ENCODE assay signal across 7 mouse cellular contexts in the genomic region with DNA sequence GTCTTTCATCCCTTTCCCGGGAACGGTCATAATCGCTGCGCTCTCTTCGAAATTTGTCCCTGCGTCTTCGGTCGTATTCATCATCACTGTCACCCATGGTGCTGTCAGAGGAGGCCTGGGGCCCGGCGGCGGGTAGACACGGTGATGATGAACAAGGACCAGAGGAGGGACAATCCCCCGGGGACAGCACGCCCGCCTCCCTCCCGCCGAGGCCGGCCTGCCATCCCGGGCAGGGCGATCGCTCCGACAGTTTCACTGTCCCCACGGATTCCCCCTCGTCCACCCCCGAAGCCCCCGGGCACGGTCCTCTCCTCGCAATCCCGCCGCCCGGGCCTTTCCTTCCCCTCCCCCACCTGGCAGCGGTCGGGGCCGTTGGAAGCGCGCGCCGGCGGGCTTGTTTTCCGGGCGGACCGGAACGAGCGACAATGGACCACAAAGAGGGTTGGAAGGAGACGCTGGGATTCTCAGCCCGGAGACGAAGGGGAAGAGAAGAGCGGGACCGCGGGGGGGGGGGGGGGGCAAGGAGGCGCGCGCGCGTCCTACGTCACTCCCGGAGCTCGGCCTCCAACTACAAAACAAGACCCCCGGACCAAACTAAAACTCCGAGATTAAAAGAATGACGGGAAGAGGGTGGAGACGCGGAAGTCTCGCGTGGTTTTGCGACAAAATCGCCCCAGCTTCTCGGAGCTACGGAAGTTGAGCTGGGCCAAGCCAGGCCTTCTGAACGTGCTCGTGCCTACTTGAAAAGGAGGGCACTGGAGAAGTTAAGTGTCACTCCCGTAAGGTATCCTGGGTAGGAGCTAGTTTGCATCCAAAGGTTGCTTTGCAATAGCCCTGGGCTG. TPM values are rescaled to one million over a fixed set of nuclear protein-coding genes. Genes with fewer than 3 reads are reported as not detected.
DNase-seq lines count a peak whose midpoint lies in the region; ATAC-seq and TF ChIP-seq lines count a peak whose summit lies in the region.

A gene (minus strand): TSS at position 604 of the 842 bp plus-strand sequence.

- WGBS in intestine, embryonic 15.5 days, result under 1% methylated on average over 72 of the region's 72 CpGs
- WGBS in midbrain, embryonic 12.5 days, result under 1% methylated on average over 56 of the region's 72 CpGs
- WGBS in small intestine, adult 2 months, result under 1% methylated on average over 68 of the region's 72 CpGs

- peaks cover 32% of the 10 kb centered on the region for H3K4me1 ChIP-seq in intestine, embryonic 15.5 days (replicated peaks)
- peaks cover 34% of the 10 kb centered on the region for H3K4me1 ChIP-seq in midbrain, embryonic 12.5 days
- H3K4me1 ChIP-seq in small intestine, adult 2 months (ENCODE audit: control insufficient read depth, insufficient read depth, insufficient read length, low read length), result peaks cover 7% of the 10 kb centered on the region; the same call in 1 of the 2 replicates

- H3K4me2 ChIP-seq in intestine, embryonic 15.5 days (replicated peaks), result peak within 1 kb of the TSS; percentile 67
- peak within 1 kb of the TSS; percentile 67 for H3K4me2 ChIP-seq in midbrain, embryonic 12.5 days (replicated peaks)

- H3K9me3 ChIP-seq in intestine, embryonic 15.5 days, result no peaks in the 10 kb centered on the region
- H3K9me3 ChIP-seq in midbrain, embryonic 12.5 days, result no peaks in the 10 kb centered on the region

- peak; percentile 92 for DNase-seq in adrenal gland, adult 8-10 months
- DNase-seq in embryo, embryonic 11.5 days (ENCODE audit: low read depth, low spot score), result peak; percentile 91
- peak; percentile 80 to 88 for DNase-seq in gastrocnemius, postnatal 36 days
- peak; percentile 93 for DNase-seq in left cerebral cortex, postnatal 4 days

- peak; percentile 91 for ATAC-seq in intestine, embryonic 15.5 days
- ATAC-seq in midbrain, embryonic 12.5 days (ENCODE audit: low FRiP score, low read depth), result peak; percentile 88

- H3K36me3 ChIP-seq in intestine, embryonic 15.5 days, result peaks cover 35% of the 10 kb centered on the region
- peaks cover 56% of the 10 kb centered on the region for H3K36me3 ChIP-seq in midbrain, embryonic 12.5 days
- H3K36me3 ChIP-seq in small intestine, adult 2 months (ENCODE audit: control insufficient read depth, insufficient read depth, low read length), result peaks cover 18% of the 10 kb centered on the region

- peak within 1 kb of the TSS; percentile 91 for H3K4me3 ChIP-seq in intestine, embryonic 15.5 days (replicated peaks)
- H3K4me3 ChIP-seq in midbrain, embryonic 12.5 days, result peak within 1 kb of the TSS; percentile 94
- peak within 1 kb of the TSS; percentile 81 for H3K4me3 ChIP-seq in small intestine, adult 2 months (ENCODE audit: low read depth, low read length)

- H3K27ac ChIP-seq in intestine, embryonic 15.5 days, result peak within 1 kb of the TSS; percentile 95
- H3K27ac ChIP-seq in midbrain, embryonic 12.5 days (replicated peaks), result peak within 1 kb of the TSS; percentile 96
- peak within 1 kb of the TSS; percentile 74 for H3K27ac ChIP-seq in small intestine, adult 2 months (ENCODE audit: insufficient read depth, low read depth, low read length)

- intact Hi-C loops in gastrocnemius, postnatal 36 days (cut with DNase I), result no loop called here
- intact Hi-C loops in left cerebral cortex, postnatal 4 days (cut with DNase I), result no loop called here

- no peak for TF ChIP-seq CTCF in small intestine, adult 2 months (IDR thresholded peaks at IDR 0.05; ENCODE audit: extremely low read depth, insufficient read length, insufficient replicate concordance, low read depth, low read length)

- TF ChIP-seq POLR2A in small intestine, adult 2 months (IDR thresholded peaks at IDR 0.05; ENCODE audit: low read depth, low read length), result no peak; the same call in 1 of the 2 replicates

- H3K9ac ChIP-seq in intestine, embryonic 15.5 days, result peak within 1 kb of the TSS; percentile 96
- H3K9ac ChIP-seq in midbrain, embryonic 12.5 days (replicated peaks), result peak within 1 kb of the TSS; percentile 94

- no peaks in the 10 kb centered on the region for H3K27me3 ChIP-seq in intestine, embryonic 15.5 days (replicated peaks)
- no peaks in the 10 kb centered on the region for H3K27me3 ChIP-seq in midbrain, embryonic 12.5 days
- H3K27me3 ChIP-seq in small intestine, adult 2 months (ENCODE audit: control insufficient read depth, insufficient read depth, low read length), result no peaks in the 10 kb centered on the region

RNA-seq across cellular contexts. Expression of the gene that starts here (rescaled TPM):
- 100 to 1,000 TPM; 145 to 244 (median 187) TPM for total RNA-seq in adrenal gland, adult 8-10 months (2022)
- total RNA-seq in gastrocnemius, postnatal 36 days (2021), result 10 to 100 TPM; 27.7 to 39.8 TPM
- polyA plus RNA-seq in intestine, embryonic 15.5 days (2015; fragmentation: Nextera tagmentation; extraction: Ambion mirVana), result 117 and 120 TPM in 2 replicates
- total RNA-seq in left cerebral cortex, postnatal 4 days (2021), result 100 to 1,000 TPM; 214 to 236 TPM
- 178 and 180 TPM in 2 replicates for polyA plus RNA-seq in midbrain, embryonic 12.5 days (2016; fragmentation: Nextera tagmentation; extraction: Ambion mirVana)
- 60.3 and 109 TPM in 2 replicates for polyA plus RNA-seq in small intestine, adult 2 months (2012; rRNA removed)

Comparison
In these comparisons a context has a peak if more than half of its experiments do, and no peak if none do; other contexts are left out.
1. Peak in every context shown above with its lines: DNase-seq, ATAC-seq, H3K4me3 ChIP-seq and H3K27ac ChIP-seq.